21 mouse cellular contexts compared by ENCODE assay signal in genomic region chr8:125818796-125819195, GRCm38 (mm10).
DNase-seq lines count a peak whose midpoint lies in the region; ATAC-seq lines count a peak whose summit lies in the region.
"Had no signal": no experiment of that assay in that cellular context is flagged by ENCODE, and none has a peak within 500 bp of the region (broad histone marks: within the 10 kb centered on the region; RNA-seq: fewer than 3 reads in every experiment).

No protein-coding gene starts in this region.

- no peaks in the 10 kb centered on the region for H3K27me3 ChIP-seq in heart, embryonic 10.5 days (ENCODE audit: insufficient read depth, poor library complexity, severe bottlenecking)
- H3K27me3 ChIP-seq in kidney, embryonic 16.5 days (ENCODE audit: insufficient read depth, low read length) = no peaks in the 10 kb centered on the region
- H3K27me3 ChIP-seq: embryonic facial prominence, embryonic 15.5 days; liver, embryonic 13.5 days; midbrain, embryonic 12.5 days; stomach, embryonic 15.5 days had no signal

- H3K9ac ChIP-seq in kidney, embryonic 16.5 days (replicated peaks; ENCODE audit: low read length) = no peak overlapping the region
- H3K9ac ChIP-seq: embryonic facial prominence, embryonic 15.5 days; liver, embryonic 13.5 days; midbrain, embryonic 12.5 days; stomach, embryonic 15.5 days had no signal

- DNase-seq in adrenal gland, adult 2 months = peak; percentile 8
- DNase-seq in adrenal gland, postnatal 10 days = no peak
- no peak for DNase-seq in heart, embryonic 10.5 days (ENCODE audit: low spot score)
- no peak for DNase-seq in heart, adult 9 months (ENCODE audit: low spot score in 2 of 2)
- no peak for DNase-seq in kidney, postnatal 14 days
- DNase-seq in urinary bladder, postnatal 14 days (ENCODE audit: low spot score) = peak; percentile 25
- no peak for DNase-seq in urinary bladder, postnatal 4 days (ENCODE audit: low spot score in 2 of 2)
- DNase-seq: cerebellum, adult 9-10 months; gastrocnemius, postnatal 25 days; heart, adult 18-20 months; kidney, adult 9 months; liver, embryonic 13.5 days; lung, adult 2 months; lung, postnatal 14 days; thymus, adult 2 months had no signal

- peak overlapping the region; percentile 24; the same call in 1 of the 2 replicates for H3K27ac ChIP-seq in heart, embryonic 10.5 days
- H3K27ac ChIP-seq in kidney, embryonic 16.5 days (ENCODE audit: low read length) = no peak overlapping the region
- H3K27ac ChIP-seq: embryonic facial prominence, embryonic 15.5 days; liver, embryonic 13.5 days; midbrain, embryonic 12.5 days; stomach, embryonic 15.5 days had no signal

- H3K36me3 ChIP-seq in heart, embryonic 10.5 days = no peaks in the 10 kb centered on the region
- no peaks in the 10 kb centered on the region for H3K36me3 ChIP-seq in kidney, embryonic 16.5 days (ENCODE audit: insufficient read depth, low read length)
- H3K36me3 ChIP-seq: embryonic facial prominence, embryonic 15.5 days; liver, embryonic 13.5 days; stomach, embryonic 15.5 days had no signal

- peaks cover 40% of the 10 kb centered on the region for H3K4me1 ChIP-seq in heart, embryonic 10.5 days
- H3K4me1 ChIP-seq in kidney, embryonic 16.5 days (ENCODE audit: insufficient read depth, low read length) = peaks cover 4% of the 10 kb centered on the region
- H3K4me1 ChIP-seq: embryonic facial prominence, embryonic 15.5 days; midbrain, embryonic 12.5 days had no signal

- no peak overlapping the region for H3K4me2 ChIP-seq in kidney, embryonic 16.5 days (replicated peaks; ENCODE audit: low read depth, low read length)
- H3K4me2 ChIP-seq: embryonic facial prominence, embryonic 15.5 days; liver, embryonic 13.5 days; midbrain, embryonic 12.5 days; stomach, embryonic 15.5 days had no signal

- WGBS in heart, embryonic 10.5 days = 63% methylated on average over 9 of the region's 9 CpGs
- WGBS in kidney, embryonic 16.5 days = 15% methylated on average over 9 of the region's 9 CpGs

- no peak overlapping the region for H3K4me3 ChIP-seq in heart, embryonic 10.5 days
- no peak overlapping the region for H3K4me3 ChIP-seq in kidney, embryonic 16.5 days (ENCODE audit: low read length)
- H3K4me3 ChIP-seq: embryonic facial prominence, embryonic 15.5 days; left cerebral cortex, adult 2 months; liver, embryonic 13.5 days; midbrain, embryonic 12.5 days; stomach, embryonic 15.5 days had no signal

- peak; percentile 63 for ATAC-seq in kidney, embryonic 16.5 days (ENCODE audit: low FRiP score, low TSS enrichment)
- ATAC-seq: inflammation-experienced regulatory T-cells, adult 6 months had no signal

- no peaks in the 10 kb centered on the region for H3K9me3 ChIP-seq in heart, embryonic 10.5 days
- peaks cover 8% of the 10 kb centered on the region; the same call in 1 of the 2 replicates for H3K9me3 ChIP-seq in kidney, embryonic 16.5 days (ENCODE audit: low read length)
- H3K9me3 ChIP-seq: embryonic facial prominence, embryonic 15.5 days; stomach, embryonic 15.5 days had no signal

Comparison
In these comparisons a context has a peak if more than half of its experiments do, and no peak if none do; other contexts are left out.
1. DNase-seq: peak in adrenal gland, adult 2 months (single experiment) and urinary bladder, postnatal 14 days (single experiment); none in adrenal gland, postnatal 10 days (single experiment), heart, embryonic 10.5 days (single experiment), heart, adult 9 months (0 of 2), kidney, postnatal 14 days (single experiment) and urinary bladder, postnatal 4 days (0 of 2).